Mouse (Mus musculus) retina, postnatal 7 days (tissue): Measurements from ENCODE around the gene Mrln.

Source experiments
- DNase-seq: peaks from one replicate; pipeline ENCODE4 v3.0.0-alpha.2; 2012; ENCODE audit warnings: low read depth, low spot score

The Mrln gene

GRCm38 (mm10) chr10:70254666-70255065, 50.2 kb downstream of the Mrln start:
- DNase-seq = no peak

- no peak for DNase-seq
Observed at GRCm38 (mm10) chr10:70255601-70256210, 51.2 kb downstream of the Mrln start.

- no peak for DNase-seq
Observed at GRCm38 (mm10) chr10:70257029-70257428, 52.6 kb downstream of the Mrln start.

GRCm38 (mm10) chr10:70260904-70261303, 56.4 kb downstream of the Mrln start:
- DNase-seq = no peak

GRCm38 (mm10) chr10:70262051-70262450, 57.6 kb downstream of the Mrln start:
- no peak for DNase-seq

GRCm38 (mm10) chr10:70263681-70264189, 59.3 kb downstream of the Mrln start:
- DNase-seq = no peak

GRCm38 (mm10) chr10:70264337-70265036, 60.0 kb downstream of the Mrln start:
- DNase-seq = no peak

GRCm38 (mm10) chr10:70266501-70266900, 62.0 kb downstream of the Mrln start:
- no peak for DNase-seq

GRCm38 (mm10) chr10:70268581-70269446, 64.3 kb downstream of the Mrln start:
- DNase-seq = no peak
